Mouse (Mus musculus): ENCODE results near the gene Tgfbr2.

DNA sequence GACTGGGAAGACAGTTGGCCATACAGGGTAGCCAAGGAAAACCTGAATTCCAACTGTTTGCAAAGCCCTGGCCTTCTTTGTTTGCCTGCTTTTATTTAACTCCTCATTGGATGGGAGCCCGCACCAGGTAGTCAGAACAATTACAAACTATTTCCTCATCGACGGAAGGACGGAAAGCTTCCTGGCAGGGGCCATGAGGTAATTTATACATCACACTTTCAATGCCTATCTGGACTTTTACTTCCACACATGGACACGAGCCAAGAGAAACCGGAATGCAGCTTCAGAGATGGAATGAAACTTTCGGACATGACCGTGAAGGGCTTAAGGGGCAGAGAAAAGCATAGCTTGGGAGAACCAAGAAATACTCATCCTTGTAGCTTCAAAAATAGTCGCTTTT is 24.0 kb upstream of the Tgfbr2 start:
- TF ChIP-seq CTCF (conservative IDR thresholded peaks at IDR 0.05; ENCODE audit: low read length), result no peak
- no peak for TF ChIP-seq POU5F1 (IDR thresholded peaks at IDR 0.05; ENCODE audit: borderline replicate concordance, low read length)
